Mouse (Mus musculus) small intestine, adult 2 months (tissue): ENCODE measurements around the gene Rbm44.

ENCODE experiments used
- CTCF ChIP-seq: fragments of 200-500 bp; IDR thresholded peaks from 2 replicates; pipeline ENCODE4 v1.5.1; 2012; ENCODE audit warnings: low read depth, mild to moderate bottlenecking, control low read depth, inconsistent platforms, low read length, moderate library complexity, mixed read lengths; ENCODE audit not compliant: insufficient replicate concordance, insufficient read length; ENCODE audit errors: extremely low read depth
- POLR2A ChIP-seq: fragments of 200-500 bp; IDR thresholded peaks from 2 replicates; pipeline ENCODE4 v1.6.1; 2012; ENCODE audit warnings: low read depth, mild to moderate bottlenecking, control low read depth, inconsistent platforms, low read length, moderate library complexity

DNA sequence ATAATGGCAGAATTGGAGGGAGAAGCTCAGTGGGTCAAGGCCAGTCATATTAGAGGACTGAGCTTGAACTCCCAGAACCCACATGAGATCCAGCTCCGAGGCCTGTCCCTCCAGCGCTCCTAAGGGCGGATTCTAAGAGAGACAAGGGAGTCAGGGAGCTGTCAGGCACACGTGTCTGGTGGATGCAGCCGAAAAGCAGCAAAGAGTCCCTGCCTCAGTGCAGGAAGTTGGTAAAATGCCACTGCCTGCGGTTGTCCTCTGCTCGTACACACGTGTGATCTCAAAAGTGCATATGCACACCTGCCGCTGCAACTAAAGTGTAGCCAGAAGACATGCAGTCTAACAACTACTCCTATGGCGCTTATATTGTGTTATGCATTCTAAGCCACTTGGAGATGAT is 38.4 kb downstream of the Rbm44 start:
- TF ChIP-seq POLR2A, result no peak
- TF ChIP-seq CTCF, result no peak
